Mouse (Mus musculus) 416B (cell line): ENCODE results near the gene Pank4.
A peak's percentile ranks its signal among the peaks of the same experiment; 100 is the strongest.

Source experiments
- DNase-seq: peaks from one replicate; pipeline ENCODE4 v3.0.0; 2011; ENCODE audit warnings: low read depth

Gene Pank4

GRCm38 (mm10) chr4:154967173-154967572 lies 3.2 kb downstream of the Pank4 start:
- peak; percentile 50 for DNase-seq

DNA sequence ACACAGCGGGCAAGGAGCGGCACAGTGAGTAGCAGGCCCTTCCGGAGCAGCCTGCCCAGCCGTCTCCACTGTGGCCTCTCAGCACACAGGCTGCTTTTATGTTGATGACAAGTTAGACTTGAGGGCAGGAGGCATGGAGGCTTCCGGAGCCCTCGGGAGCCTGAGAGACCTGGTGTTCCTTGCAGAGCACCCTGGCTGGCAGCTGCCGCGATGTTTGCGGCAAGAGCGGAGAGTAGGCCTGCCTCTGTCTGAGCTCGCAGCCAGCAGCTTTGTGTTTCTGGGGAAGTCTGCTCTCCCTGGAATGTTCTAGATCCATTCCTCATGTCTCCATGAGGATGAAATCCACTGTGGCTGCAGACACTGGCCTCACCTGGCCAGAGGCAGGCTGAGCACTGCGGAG lies 8.6 kb downstream of the Pank4 start:
- no peak for DNase-seq

DNA sequence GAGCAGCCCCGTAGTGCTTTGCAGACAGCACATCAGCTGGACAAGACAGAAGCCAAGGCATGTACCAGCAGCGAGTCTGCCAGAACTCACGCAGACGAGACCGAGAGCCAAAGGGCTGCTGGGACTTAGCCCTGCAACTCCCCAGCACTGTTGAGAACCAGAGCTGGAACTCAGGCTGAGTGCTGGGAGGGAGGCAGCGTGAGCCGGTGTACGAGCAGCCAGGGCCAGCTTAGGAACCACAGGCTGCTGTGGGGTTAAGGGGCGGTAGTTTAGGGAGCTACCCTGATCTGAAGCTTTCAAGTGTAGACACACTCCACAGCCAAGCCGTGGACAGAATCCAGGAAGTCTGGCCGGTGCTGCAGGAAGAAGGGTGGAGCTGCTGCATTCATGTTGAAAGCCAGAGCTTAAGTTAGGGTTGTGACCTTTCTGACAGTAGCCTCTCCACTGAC lies 10.3 kb downstream of the Pank4 start:
- no peak for DNase-seq

- DNase-seq: no peak
These were observed 16.2 kb downstream of the Pank4 start for GRCm38 (mm10) chr4:154980110-154980509.

DNA sequence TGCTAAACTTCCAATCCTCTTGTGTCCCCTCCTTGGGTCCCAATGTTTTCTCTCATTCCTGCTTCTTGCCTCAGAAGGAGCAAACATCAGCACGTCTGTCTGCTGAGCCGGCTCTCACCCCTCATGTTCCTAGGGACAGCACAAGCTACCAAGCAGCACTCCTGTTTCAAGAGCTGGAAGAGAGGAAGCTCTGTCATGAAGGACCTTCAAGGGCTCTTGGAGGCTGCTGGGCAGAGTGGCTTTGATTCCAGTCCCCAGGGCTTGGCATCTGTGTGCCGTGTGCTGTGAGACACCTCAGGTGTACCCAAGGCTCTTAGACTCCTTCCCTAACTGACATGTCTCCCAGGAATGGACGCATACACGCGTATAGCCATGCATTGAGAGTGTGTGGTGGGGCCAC lies 17.2 kb downstream of the Pank4 start:
- no peak for DNase-seq

DNA sequence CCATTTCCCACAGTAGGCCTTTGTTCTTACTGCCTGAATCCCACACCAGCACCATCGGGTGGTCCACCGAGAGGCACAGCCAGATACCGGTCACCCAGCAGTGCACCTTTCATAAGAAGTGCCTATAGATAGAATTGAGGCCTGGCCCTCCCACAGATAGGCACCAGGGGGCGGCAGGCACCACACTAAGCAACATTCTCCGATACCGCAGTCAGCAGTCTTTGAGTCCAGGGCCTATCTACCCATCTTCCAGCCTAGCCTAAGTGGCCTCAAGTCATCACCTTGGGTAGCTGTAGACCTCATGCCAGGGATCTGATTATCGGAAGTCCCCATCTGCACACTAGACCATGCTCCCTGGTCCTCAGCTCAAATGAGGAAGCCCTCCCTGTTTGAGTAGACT lies 17.6 kb downstream of the Pank4 start:
- DNase-seq: peak; percentile 57

DNA sequence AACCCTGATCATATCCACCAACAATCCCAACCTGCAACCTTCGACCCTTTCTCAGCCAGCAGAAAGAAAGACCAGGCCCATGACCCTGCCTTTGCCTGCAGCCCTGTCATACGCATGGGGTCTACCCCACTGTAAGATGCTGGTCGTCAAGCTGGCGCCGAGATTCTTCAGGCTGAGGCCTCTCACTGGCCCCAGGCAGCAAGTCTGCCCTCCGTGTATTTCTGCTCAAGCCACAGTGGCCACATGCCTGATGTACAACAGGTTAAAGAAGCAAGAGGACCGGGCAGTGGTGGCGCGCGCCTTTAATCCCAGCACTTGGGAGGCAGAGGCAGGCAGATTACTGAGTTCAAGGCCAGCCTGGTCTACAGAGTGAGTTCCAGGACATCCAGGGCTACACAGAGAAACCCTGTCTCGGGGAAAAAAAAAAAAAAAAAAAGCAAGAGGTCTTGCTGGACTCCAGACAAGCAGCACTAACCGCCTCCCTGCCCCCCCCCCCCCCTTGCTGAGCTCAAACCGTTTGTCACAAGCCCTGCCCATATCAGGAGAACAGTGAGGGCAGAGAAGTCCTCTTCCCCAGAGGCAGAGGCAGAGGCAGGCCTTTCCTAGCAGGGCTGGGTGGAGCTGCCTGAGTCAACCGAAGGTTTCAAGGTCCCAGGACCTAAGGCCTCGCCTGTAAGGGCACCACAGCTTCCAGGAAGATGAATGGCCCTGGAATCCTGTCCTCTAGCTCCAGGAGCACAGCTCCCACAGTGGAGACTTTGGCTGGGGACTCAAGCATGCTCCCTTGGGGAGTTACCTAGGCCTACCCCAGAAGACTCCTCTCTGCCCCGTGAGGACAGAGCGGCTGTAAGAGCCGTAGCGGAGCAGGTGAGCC lies 18.6 kb downstream of the Pank4 start:
- DNase-seq: peak; percentile 12

DNA sequence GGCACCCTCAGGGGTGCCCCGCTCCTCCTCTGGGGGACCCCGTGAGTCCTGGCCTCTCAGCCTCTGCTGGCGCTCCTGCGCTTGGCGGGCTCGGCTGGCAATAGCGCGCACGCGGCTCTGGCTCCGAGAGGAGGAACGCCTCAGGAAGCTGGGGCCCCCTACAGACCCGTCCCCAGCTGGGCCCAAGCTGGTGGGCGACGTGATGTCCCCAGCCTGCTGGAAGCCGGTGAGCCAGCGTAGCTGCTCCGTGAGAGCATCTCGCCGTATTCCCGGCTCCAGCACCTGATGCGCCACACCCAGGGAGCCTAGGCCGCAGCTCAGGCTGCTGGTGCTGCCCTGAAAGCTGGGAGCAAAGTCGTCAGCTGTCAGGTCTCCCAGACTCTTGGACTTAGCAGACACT lies 19.8 kb downstream of the Pank4 start:
- DNase-seq: no peak

DNA sequence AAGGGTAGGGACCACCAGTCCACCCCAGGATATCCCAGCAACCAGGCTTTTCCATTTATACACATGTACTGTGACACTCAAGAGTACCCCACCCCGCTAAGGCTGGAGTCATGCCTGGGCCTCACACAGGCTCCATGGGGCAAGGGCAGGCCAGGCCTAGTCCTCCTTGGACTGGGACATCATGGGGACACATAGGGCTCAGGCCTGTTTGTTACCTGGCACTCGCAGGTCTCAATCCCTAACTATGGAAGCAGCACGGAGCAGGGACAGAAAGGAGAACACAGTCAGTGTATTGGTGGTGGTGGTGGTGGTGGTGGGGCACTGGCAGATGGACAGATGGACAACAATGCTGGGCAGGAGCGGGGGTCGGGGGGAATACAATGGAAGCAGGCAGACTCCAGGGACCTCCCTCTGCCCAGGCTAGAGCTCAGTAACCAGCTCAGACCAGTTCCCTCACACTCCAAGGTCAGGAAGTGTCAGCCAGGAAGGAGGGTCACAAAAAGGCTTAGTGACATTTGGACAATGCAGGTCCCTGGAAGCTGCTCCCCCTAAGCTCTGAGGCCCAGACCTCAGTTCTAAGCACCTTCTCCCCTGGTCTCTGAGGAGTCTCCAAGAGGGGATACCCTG lies 21.3 kb downstream of the Pank4 start:
- no peak for DNase-seq

GRCm38 (mm10) chr4:154986096-154986495 lies 22.2 kb downstream of the Pank4 start:
- DNase-seq: peak; percentile 46

- DNase-seq: no peak
These were observed 22.8 kb downstream of the Pank4 start for GRCm38 (mm10) chr4:154986750-154987149.

- DNase-seq: no peak
These were observed 31.0 kb downstream of the Pank4 start for GRCm38 (mm10) chr4:154994876-154995275.

DNA sequence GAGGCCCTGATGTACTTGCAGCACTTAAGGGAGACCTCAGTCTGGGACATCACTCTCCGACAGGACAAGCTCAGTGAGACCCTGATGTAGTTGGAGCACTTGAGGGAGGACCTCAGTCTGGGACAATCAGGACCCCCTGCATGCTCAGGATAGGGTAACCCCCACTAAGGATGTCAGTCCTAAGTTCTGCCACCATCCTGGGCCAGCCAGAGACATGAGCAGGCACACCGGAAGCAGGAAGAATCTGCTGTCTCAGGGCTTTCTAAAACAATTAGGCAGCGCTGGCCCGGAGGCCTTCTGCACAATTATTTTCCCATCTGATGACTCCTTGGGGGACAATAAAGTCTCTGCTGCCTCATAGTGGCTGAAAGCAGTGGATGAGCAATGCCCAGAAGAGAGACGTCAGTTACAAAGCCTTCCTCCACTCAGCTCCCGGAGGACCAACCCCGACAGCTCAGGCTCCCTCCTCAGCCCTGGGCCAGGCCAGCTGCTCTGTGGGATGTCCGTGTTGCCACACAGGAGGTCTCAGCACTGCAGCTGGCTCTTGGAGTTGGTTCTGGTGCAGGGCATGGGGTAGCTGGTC lies 32.7 kb downstream of the Pank4 start:
- no peak for DNase-seq

GRCm38 (mm10) chr4:154999379-154999778 lies 35.5 kb downstream of the Pank4 start:
- no peak for DNase-seq

GRCm38 (mm10) chr4:155005278-155005677 lies 41.4 kb downstream of the Pank4 start:
- DNase-seq: no peak

GRCm38 (mm10) chr4:155006296-155006695 lies 42.4 kb downstream of the Pank4 start:
- DNase-seq: no peak

DNA sequence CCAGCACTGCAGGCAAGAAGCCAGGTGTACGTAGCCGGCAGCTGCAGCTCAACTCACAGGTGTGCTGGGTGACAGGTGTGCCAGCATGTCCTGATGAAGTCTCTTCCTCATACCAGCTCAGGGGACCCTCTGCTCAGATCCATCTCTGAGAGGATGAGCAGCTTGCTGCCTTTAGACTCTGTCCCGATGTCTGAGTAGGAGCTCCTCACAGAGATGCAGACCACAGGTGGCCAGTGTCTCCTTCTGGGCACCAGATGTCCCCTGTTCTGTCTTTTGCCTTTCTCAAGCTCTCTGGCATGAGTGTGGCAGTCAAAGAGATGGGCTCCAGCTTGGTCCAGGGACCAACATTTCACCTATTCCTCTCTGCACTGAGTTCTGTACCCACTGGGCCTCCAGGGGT lies 43.7 kb downstream of the Pank4 start:
- no peak for DNase-seq

- no peak for DNase-seq
These were observed 44.2 kb downstream of the Pank4 start for GRCm38 (mm10) chr4:155008075-155008474.

DNA sequence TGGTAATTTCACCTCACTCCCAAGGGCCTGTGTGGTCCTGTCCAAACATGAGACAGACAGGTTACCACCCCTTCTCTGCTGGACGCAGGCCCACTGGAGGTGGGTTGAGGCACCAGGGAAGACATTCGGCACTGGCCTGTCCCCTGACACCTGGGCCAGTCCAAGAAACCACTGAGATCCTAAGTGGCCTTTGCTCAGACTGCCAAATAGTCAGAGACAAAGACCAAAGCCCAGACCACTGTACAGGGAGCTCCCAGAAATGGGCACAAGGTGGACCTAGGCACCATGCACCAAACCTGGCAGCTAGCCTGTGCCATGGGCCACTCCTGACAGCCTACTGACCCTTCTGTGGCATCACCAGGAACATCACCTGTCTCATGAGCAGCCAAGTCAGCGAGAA lies 45.3 kb downstream of the Pank4 start:
- no peak for DNase-seq

DNA sequence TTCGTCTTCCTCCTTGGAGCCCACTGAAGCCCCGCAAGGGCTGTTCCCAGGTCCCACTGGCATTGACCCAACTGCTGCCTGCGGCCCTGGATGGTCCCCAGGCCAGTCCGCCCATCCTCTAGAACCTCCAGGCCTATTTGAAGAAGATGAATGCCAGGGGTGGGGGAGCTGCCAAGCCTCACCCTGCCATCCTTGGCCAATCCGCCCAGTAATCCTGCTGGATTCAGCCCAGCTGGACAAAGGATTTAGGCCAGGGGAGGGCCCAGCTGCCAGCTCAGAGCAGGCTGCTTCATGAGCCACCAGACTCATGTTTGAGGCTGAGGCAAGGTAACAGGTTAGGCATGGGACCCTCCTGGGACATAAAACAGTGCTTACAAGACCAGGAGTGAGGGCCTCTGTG lies 46.9 kb downstream of the Pank4 start:
- no peak for DNase-seq

- DNase-seq: no peak
These were observed 47.5 kb downstream of the Pank4 start for GRCm38 (mm10) chr4:155011312-155012025.

GRCm38 (mm10) chr4:155012115-155012514 lies 48.2 kb downstream of the Pank4 start:
- no peak for DNase-seq

GRCm38 (mm10) chr4:155012788-155013187 lies 48.9 kb downstream of the Pank4 start:
- DNase-seq: peak; percentile 52
